Mouse (Mus musculus): ENCODE results near the gene Rsph6a.

GRCm38 (mm10) chr7:19073504-19073903, 19.0 kb downstream of the Rsph6a start:
- TF ChIP-seq CTCF (IDR thresholded peaks at IDR 0.05; ENCODE audit: borderline replicate concordance, insufficient read depth, low read depth, low read length) (peak; percentile 46; the same call in 1 of the 2 replicates), POLR2A (IDR thresholded peaks at IDR 0.05; ENCODE audit: borderline replicate concordance, insufficient read depth, low read length) (no peak)
